Mouse (Mus musculus) thymus, adult 2 months (tissue): ENCODE results near the gene Nos1.

Source experiments
- CTCF ChIP-seq: fragments of 200-500 bp; IDR thresholded peaks from 2 replicates; pipeline ENCODE4 v1.5.1; 2012; ENCODE audit warnings: mild to moderate bottlenecking, control low read depth, low read length, moderate library complexity, borderline replicate concordance; ENCODE audit not compliant: control insufficient read depth, poor library complexity, insufficient read depth; ENCODE audit errors: extremely low read depth
- POLR2A ChIP-seq: fragments of 200-500 bp; IDR thresholded peaks from 2 replicates; pipeline ENCODE4 v1.6.1; 2012; ENCODE audit warnings: mild to moderate bottlenecking, low read length, control low read depth, moderate library complexity; ENCODE audit not compliant: control insufficient read depth, poor library complexity, insufficient read depth; ENCODE audit errors: extremely low read depth

- TF ChIP-seq POLR2A (no peak), CTCF (no peak)
Measured at GRCm38 (mm10) chr5:117865876-117866275, 85.0 kb downstream of the Nos1 start.
